Mouse (Mus musculus): ENCODE results near the gene Mylk3.

DNA sequence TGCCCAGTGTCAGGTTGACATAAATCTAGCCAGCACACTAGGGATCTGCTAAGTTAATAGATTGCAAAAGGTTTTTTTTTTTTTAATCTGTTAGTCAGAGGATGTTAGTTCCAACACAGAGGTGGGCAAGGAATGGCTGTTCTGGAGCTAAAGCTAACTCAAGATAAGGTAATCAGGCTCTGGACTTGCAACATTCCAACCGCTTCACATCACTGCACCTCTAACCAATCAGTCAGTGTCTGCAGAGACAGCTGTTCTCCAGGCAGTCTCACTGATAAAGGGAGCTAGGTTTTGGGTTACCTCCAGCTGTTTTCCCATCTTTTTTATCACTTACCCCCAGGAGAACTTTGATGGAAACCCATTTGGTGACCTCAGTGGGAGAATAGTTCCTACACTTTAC, 5.3 kb upstream of the Mylk3 start:
- TF ChIP-seq TAL1 (conservative IDR thresholded peaks at IDR 0.05; ENCODE audit: low read depth, low read length) = no peak
- no peak for TF ChIP-seq POLR2AphosphoS5 (IDR thresholded peaks at IDR 0.05; ENCODE audit: insufficient replicate concordance, low read depth, low read length)
- TF ChIP-seq CTCF (IDR thresholded peaks at IDR 0.05; ENCODE audit: low read depth, low read length) = no peak
- no peak for TF ChIP-seq GATA1 (IDR thresholded peaks at IDR 0.05; ENCODE audit: borderline replicate concordance, low read length)

Measured in G1E (cell line).